Mouse (Mus musculus) neural tube, embryonic 14.5 days (tissue): ENCODE results near the gene Smarca2. TPM values are rescaled to one million over a fixed set of nuclear protein-coding genes. Genes with fewer than 3 reads are reported as not detected.
A peak's percentile ranks its signal among the peaks of the same experiment; 100 is the strongest.
"Not testable (repeated sequence)": the region's sequence is repeated elsewhere in the genome, so short reads cannot be mapped to it uniquely, and the experiment has no call there.

ENCODE experiments used
- ATAC-seq: fragments of 200-750 bp; cut with Nextera tagmentation; 2 replicates; pipeline ENCODE4 v1.8.0; 2017; ENCODE audit warnings: low read depth, mild to moderate bottlenecking, moderate TSS enrichment, moderate library complexity
- H3K27ac ChIP-seq: fragments of 300-500 bp; sonication (generic); 2 replicates; pipeline ENCODE4 v1.5.1; 2014; ENCODE audit warnings: low read depth, mild to moderate bottlenecking, control low read depth, low read length, moderate library complexity, mixed read lengths
- H3K27me3 ChIP-seq: fragments of 300-500 bp; sonication (generic); 2 replicates; pipeline ENCODE4 v1.6.1; 2014; ENCODE audit warnings: low read length; ENCODE audit not compliant: control insufficient read depth, insufficient read depth
- H3K36me3 ChIP-seq: fragments of 300-500 bp; sonication (generic); 2 replicates; pipeline ENCODE4 v1.6.1; 2014; ENCODE audit warnings: low read length, mixed read lengths; ENCODE audit not compliant: control insufficient read depth, insufficient read depth
- H3K4me1 ChIP-seq: fragments of 300-500 bp; sonication (generic); 2 replicates; pipeline ENCODE4 v1.6.1; 2014; ENCODE audit warnings: low read length; ENCODE audit not compliant: control insufficient read depth, insufficient read depth
- H3K4me2 ChIP-seq: fragments of 300-500 bp; sonication (generic); 2 replicates; pipeline ENCODE4 v1.6.1; 2014; ENCODE audit warnings: mild to moderate bottlenecking, low read depth, low read length, control low read depth
- H3K4me3 ChIP-seq: fragments of 300-500 bp; sonication (generic); 2 replicates; pipeline ENCODE4 v1.5.1; 2014; ENCODE audit warnings: low read depth, low read length, control low read depth, mixed read lengths
- H3K9ac ChIP-seq: fragments of 300-500 bp; sonication (generic); replicated peaks from 2 replicates; pipeline ENCODE4 v1.6.1; 2014; ENCODE audit warnings: low read depth, mild to moderate bottlenecking, control low read depth, low read length, mixed read lengths
- H3K9me3 ChIP-seq: fragments of 300-500 bp; sonication (generic); 2 replicates; pipeline ENCODE4 v1.6.1; 2016; ENCODE audit warnings: low read length; ENCODE audit not compliant: control insufficient read depth
- WGBS: fragments of 180-500 bp; shearing (Covaris S2); extraction: QIAGEN DNeasy Blood & Tissue Kit; methylation state at CpG from one replicate; pipeline ENCODE4 v1.1.7; 2014; 5-methylcytosine and 5-hydroxymethylcytosine counted together
- polyA plus RNA-seq: library from polyadenylated mRNA; unstranded; fragments of >200 nt; fragmentation: Nextera tagmentation; extraction: Ambion mirVana; gene quantifications from 2 replicates; pipeline ENCODE4 v1.2.1, GENCODE M21; 2014

The Smarca2 gene
- polyA plus RNA-seq, 1 experiment from 2014 or later: 128 TPM

DNA sequence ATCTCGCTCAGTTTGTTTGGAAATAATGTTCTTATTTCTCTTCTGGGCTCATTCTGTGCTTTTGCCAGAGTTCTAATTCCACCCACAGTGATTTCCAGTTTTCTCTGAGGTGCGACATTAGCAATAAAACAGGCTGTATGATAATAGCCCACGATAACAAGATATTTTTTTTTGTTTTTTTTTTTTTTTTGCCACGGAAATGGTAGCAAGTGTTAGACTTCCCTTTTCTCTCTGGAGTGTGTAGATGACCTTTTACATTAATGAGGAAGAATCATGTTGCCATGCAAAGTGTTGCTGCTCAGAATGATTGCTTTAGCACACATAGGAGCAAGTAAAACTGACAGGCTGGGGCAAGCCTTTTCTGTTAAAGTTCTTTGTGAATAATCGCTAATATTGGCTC lies 61.5 kb downstream of the Smarca2 start:
- Histone ChIP-seq H3K9me3 (no peaks in the 10 kb centered on the region), H3K36me3 (no peaks in the 10 kb centered on the region), H3K4me3 (no peak overlapping the region), H3K27me3 (no peaks in the 10 kb centered on the region), H3K4me2 (no peak overlapping the region), H3K9ac (no peak overlapping the region), H3K27ac (no peak overlapping the region), H3K4me1 (no peaks in the 10 kb centered on the region)
- 84% methylated on average over 5 of the region's 5 CpGs for WGBS
- no peak for ATAC-seq

DNA sequence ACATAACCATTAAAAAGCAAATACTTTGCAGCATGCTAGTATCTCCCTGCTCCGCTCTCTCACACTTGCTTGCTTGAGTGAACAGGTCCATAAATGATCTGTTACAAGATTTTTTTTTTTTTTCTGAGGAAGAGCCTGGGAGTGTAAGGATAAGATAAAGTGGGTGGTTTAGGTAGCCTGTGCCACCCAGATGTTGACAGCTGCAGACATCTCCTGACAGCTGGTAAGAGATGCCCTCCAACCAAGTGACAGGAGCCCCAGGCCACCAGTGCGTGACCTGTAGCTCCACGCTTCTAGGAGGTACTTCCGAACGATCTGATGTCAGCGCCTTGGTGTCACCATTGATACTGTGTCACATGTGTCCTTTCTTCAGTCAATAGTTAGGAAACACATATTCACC lies 65.2 kb downstream of the Smarca2 start:
- 90% methylated on average over 6 of the region's 6 CpGs for WGBS
- Histone ChIP-seq H3K36me3 (no peaks in the 10 kb centered on the region), H3K4me1 (no peaks in the 10 kb centered on the region), H3K27me3 (no peaks in the 10 kb centered on the region), H3K9me3 (no peaks in the 10 kb centered on the region), H3K4me3 (no peak overlapping the region), H3K27ac (no peak overlapping the region), H3K4me2 (no peak overlapping the region), H3K9ac (no peak overlapping the region)
- no peak for ATAC-seq

DNA sequence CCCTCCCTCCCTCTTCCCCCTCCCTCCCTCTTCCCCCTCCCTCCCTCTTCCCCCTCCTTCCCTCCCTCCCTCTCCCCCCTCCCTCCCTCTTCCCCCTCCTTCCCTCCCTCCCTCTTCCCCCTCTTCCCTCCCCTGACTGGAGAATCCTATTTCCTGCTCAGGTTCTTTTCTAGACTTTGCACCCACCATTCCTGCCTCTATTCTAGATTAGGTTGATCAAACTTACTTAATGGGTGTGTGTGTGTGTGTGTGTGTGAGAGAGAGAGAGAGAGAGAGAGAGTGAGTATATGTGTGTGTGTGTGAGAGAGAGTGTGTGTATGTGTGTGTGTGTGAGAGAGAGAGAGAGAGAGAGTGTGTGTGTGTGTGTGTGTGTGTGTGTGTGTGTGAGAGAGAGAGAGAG lies 66.6 kb downstream of the Smarca2 start:
- ATAC-seq, H3K27me3 ChIP-seq, H3K4me2 ChIP-seq, H3K36me3 ChIP-seq, H3K9ac ChIP-seq, H3K4me3 ChIP-seq, H3K4me1 ChIP-seq, H3K9me3 ChIP-seq, H3K27ac ChIP-seq: not testable (repeated sequence)

DNA sequence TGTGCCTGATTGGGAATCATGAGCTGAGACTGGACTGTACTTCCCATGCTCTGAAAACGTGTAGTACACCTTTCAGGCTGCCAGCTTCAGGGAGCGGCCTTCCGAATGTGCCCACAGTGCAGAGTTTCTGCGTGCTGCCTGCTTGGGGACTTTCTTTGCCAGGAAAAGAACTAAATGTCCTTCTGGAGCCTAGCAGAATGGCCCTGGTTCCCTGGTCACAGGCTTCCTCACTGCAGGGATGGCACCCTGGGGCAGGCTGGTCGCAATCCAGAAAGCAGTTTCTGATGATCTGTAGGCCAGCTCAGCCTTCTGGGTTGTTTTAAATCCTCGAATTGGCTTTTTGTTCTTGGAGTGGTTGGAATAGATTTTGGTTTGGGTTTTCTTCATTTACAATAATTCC lies 71.1 kb downstream of the Smarca2 start:
- ATAC-seq: no peak
- Histone ChIP-seq H3K36me3 (no peaks in the 10 kb centered on the region), H3K27me3 (no peaks in the 10 kb centered on the region), H3K9ac (no peak overlapping the region), H3K4me3 (no peak overlapping the region), H3K9me3 (no peaks in the 10 kb centered on the region), H3K4me1 (peaks cover 8% of the 10 kb centered on the region), H3K4me2 (no peak overlapping the region), H3K27ac (no peak overlapping the region)
- WGBS: 43% methylated on average over 6 of the region's 6 CpGs

DNA sequence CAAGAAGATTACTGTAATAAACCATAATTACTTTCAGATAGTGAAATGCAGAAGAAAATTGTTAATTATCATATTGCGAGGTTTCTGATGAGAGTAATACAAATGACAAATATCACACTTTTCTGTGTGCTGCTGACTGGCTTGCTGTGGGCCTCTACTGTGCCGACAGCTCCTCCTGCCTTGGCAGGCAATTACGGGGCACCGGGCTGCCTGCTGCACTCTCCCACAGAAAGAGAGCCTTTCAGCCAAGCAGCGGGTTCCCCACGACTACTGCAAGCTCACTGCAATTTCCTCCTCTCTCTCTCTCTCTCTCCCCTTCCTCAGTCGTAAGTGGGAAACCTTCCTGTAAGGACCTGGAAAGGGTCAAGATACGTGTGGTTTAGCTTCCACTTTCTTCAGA lies 73.7 kb downstream of the Smarca2 start:
- Histone ChIP-seq H3K4me1 (peaks cover 8% of the 10 kb centered on the region), H3K27me3 (no peaks in the 10 kb centered on the region), H3K4me3 (no peak overlapping the region), H3K4me2 (no peak overlapping the region), H3K36me3 (peaks cover 5% of the 10 kb centered on the region; the same call in 1 of the 2 replicates), H3K9ac (no peak overlapping the region), H3K27ac (0 out of 2 replicates have a peak overlapping the region, but pooled peaks have one; percentile 3), H3K9me3 (no peaks in the 10 kb centered on the region)
- peak; percentile 38; the same call in 1 of the 2 replicates for ATAC-seq
- 18% methylated on average over 8 of the region's 8 CpGs for WGBS

DNA sequence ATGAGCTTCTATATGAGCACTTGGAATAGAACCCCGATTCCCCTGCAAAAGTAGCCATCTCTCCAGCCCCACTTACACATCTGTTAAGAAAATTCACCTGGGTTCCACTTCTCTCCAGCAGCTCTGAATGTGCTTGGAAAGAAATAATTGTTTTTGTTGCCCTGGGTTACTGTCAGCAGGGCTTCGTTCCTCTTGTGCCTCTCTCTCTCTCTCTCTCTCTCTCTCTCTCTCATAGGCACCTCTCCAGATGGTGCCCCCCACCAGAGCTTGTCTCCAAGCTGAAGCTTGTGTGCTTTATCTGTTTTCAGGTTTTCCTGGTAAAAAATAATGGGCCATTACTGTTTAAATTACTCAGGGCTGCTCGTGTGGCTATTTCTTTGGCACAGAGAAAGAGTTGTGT lies 74.8 kb downstream of the Smarca2 start:
- H3K9ac ChIP-seq: no peak overlapping the region
- peak overlapping the region; percentile 34; the same call in 1 of the 2 replicates for H3K27ac ChIP-seq
- no peak overlapping the region for H3K4me3 ChIP-seq
- H3K27me3 ChIP-seq: no peaks in the 10 kb centered on the region
- H3K9me3 ChIP-seq: no peaks in the 10 kb centered on the region
- peak; percentile 31; the same call in 1 of the 2 replicates for ATAC-seq
- H3K36me3 ChIP-seq: peaks cover 5% of the 10 kb centered on the region; the same call in 1 of the 2 replicates
- no peak overlapping the region for H3K4me2 ChIP-seq
- 31% methylated on average over 3 of the region's 3 CpGs for WGBS
- peaks cover 8% of the 10 kb centered on the region for H3K4me1 ChIP-seq

DNA sequence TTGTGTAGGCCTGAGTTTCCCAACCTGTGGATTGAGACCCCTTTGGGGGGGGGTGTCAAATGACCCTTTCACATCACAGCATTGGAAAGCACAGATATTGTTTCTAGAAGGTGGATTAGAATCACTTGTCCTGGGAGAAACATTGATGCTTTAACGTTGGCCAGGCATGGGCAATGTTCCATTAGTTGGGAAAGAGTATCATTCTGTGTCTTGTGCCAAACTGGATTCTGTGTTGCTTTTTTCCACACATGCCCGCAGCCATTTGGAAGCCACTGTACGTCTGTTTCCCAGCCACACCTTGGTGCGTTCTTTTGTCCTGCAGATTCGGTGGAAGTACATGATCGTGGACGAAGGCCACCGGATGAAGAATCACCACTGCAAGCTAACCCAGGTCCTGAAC lies 76.7 kb downstream of the Smarca2 start:
- Histone ChIP-seq H3K4me3 (no peak overlapping the region), H3K27ac (no peak overlapping the region), H3K9ac (no peak overlapping the region), H3K36me3 (peaks cover 5% of the 10 kb centered on the region; the same call in 1 of the 2 replicates), H3K27me3 (no peaks in the 10 kb centered on the region), H3K4me1 (peaks cover 8% of the 10 kb centered on the region), H3K9me3 (no peaks in the 10 kb centered on the region), H3K4me2 (no peak overlapping the region)
- 97% methylated on average over 8 of the region's 8 CpGs for WGBS
- no peak for ATAC-seq

DNA sequence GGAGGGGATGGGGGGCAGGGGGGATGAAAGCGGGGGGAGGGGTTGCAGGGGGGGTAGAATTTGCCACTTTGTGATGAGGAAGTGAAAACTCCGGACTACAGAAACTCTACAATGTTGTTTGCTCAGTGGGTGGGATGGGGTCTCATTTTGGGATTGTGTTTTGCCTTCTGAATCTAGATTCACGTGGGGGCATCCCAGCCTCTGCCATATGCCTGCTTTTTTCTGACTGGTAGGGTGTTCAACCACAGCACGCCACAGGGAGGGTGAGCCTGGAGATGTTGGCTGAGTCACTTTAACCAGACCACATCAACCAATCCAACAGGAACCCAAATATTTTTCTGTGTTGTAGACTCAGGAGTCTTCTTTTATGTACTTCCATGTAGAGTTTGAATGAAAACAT lies 77.3 kb downstream of the Smarca2 start:
- Histone ChIP-seq H3K36me3 (peaks cover 5% of the 10 kb centered on the region; the same call in 1 of the 2 replicates), H3K4me1 (peaks cover 8% of the 10 kb centered on the region), H3K27me3 (no peaks in the 10 kb centered on the region), H3K9ac (no peak overlapping the region), H3K9me3 (no peaks in the 10 kb centered on the region), H3K27ac (no peak overlapping the region), H3K4me3 (no peak overlapping the region), H3K4me2 (no peak overlapping the region)
- WGBS: 95% methylated on average over 4 of the region's 4 CpGs
- no peak for ATAC-seq

DNA sequence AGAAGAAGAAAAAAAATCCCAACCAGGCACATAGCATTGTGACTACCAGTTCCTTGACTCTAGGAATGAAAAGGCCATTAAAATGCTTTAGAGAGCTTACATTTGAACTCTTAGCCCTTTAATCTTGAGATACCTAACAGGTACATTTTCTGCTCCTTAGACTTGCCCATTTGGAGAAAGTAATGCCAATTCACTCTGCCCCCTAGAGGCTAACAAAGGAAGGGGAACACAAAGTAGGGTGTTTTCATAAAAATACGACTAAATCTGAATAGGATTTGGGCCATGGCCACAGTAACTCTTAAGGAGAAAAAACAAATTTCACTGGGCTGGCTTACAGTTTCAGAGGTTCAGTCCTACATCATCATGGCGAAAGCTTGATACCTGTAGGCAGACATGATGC lies 77.9 kb downstream of the Smarca2 start:
- Histone ChIP-seq H3K36me3 (peaks cover 5% of the 10 kb centered on the region; the same call in 1 of the 2 replicates), H3K9me3 (no peaks in the 10 kb centered on the region), H3K4me3 (no peak overlapping the region), H3K4me2 (no peak overlapping the region), H3K27me3 (no peaks in the 10 kb centered on the region), H3K9ac (no peak overlapping the region), H3K27ac (no peak overlapping the region), H3K4me1 (peaks cover 8% of the 10 kb centered on the region)
- no peak for ATAC-seq
- 97% methylated on average over 2 of the region's 2 CpGs for WGBS
